Mouse (Mus musculus) olfactory bulb, adult 2 months (tissue): ENCODE results near the gene Fbxo9. TPM values are rescaled to one million over a fixed set of nuclear protein-coding genes. Genes with fewer than 3 reads are reported as not detected.

ENCODE experiments used
- H3K27ac ChIP-seq: fragments of 200-500 bp; 2 replicates; pipeline ENCODE4 v1.5.1; 2012; ENCODE audit warnings: low read depth, low read length; ENCODE audit not compliant: insufficient read depth
- H3K4me1 ChIP-seq: fragments of 200-500 bp; 2 replicates; pipeline ENCODE4 v1.6.1; 2012; ENCODE audit warnings: low read length; ENCODE audit not compliant: control insufficient read depth, insufficient read depth
- H3K4me3 ChIP-seq: fragments of 200-500 bp; 2 replicates; pipeline ENCODE4 v1.5.1; 2012; ENCODE audit warnings: mild to moderate bottlenecking, low read depth, low read length, moderate library complexity; ENCODE audit not compliant: insufficient read depth
- CTCF ChIP-seq: fragments of 200-500 bp; IDR thresholded peaks from 2 replicates; pipeline ENCODE4 v1.5.1; 2012; ENCODE audit warnings: low read depth, mild to moderate bottlenecking, low read length, moderate library complexity; ENCODE audit not compliant: insufficient read depth
- POLR2A ChIP-seq: fragments of 200-500 bp; IDR thresholded peaks from 2 replicates; pipeline ENCODE4 v1.6.1; 2012; ENCODE audit warnings: mild to moderate bottlenecking, low read depth, low read length, moderate library complexity; ENCODE audit not compliant: insufficient read depth
- WGBS: fragments of 180-500 bp; shearing (Covaris S2); methylation state at CpG from one replicate; pipeline ENCODE4 v1.1.7; 2018; 5-methylcytosine and 5-hydroxymethylcytosine counted together
- polyA plus RNA-seq: library from polyadenylated mRNA; stranded (reverse); fragments of >200 nt; gene quantifications from 2 replicates; pipeline ENCODE4 v1.2.4, GENCODE M21; 2012; ENCODE audit warnings: low replicate concordance; ENCODE audit not compliant: missing spikeins, insufficient read depth, insufficient read length

Fbxo9 gene
- polyA plus RNA-seq, 1 experiment, result not detected

DNA sequence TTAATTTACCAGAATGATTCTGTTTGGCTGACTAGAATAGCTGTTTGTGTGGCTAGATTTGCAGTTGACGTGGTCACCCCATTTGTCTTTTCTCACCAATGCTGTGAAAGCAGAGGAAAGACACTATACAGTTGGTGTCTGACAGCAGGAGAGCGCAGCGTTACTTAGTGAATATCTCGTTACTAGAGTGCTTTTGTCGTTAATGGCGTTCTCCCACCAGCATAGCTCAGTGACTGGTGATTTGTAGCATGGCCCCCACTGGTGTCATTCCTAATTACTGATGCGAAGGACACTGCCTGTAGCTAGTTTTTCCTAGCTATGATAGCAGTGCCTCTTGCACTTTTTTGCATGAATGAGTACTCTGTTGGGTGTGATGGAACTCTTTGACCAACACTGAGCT, 26.8 kb upstream of the Fbxo9 start:
- Histone ChIP-seq H3K4me1 (no peaks in the 10 kb centered on the region), H3K4me3 (no peak overlapping the region), H3K27ac (no peak overlapping the region)
- 82% methylated on average over 7 of the region's 7 CpGs for WGBS
- TF ChIP-seq POLR2A (no peak), CTCF (no peak)

GRCm38 (mm10) chr9:78126643-78127042, 17.8 kb upstream of the Fbxo9 start:
- no peak overlapping the region for H3K27ac ChIP-seq
- H3K4me3 ChIP-seq, result no peak overlapping the region
- peaks cover 18% of the 10 kb centered on the region for H3K4me1 ChIP-seq
- no peak for TF ChIP-seq POLR2A
- no peak for TF ChIP-seq CTCF
- 24% methylated on average over 10 of the region's 10 CpGs for WGBS

DNA sequence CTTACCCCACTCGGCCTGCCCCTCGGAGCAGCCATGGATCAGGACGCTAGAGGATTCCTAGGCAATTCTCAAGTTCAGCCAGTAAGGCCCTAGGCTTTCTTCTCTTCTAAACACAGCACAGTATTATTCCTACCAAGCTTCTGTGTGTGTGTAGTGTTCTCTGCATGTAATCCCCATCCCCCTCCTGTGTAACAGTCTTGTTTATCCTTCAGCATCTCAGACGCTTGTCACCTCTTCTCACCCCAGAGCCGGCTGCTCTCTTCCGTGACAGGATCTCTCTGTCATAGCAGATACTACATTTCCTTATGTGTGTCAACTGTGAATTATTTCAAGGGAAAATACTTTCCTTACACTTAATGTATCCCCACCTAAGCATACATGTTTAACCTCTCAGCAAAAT, 17.1 kb upstream of the Fbxo9 start:
- Histone ChIP-seq H3K4me3 (no peak overlapping the region), H3K27ac (no peak overlapping the region), H3K4me1 (peaks cover 18% of the 10 kb centered on the region)
- no peak for TF ChIP-seq POLR2A
- TF ChIP-seq CTCF, result no peak
- WGBS, result 70% methylated on average over 6 of the region's 6 CpGs

DNA sequence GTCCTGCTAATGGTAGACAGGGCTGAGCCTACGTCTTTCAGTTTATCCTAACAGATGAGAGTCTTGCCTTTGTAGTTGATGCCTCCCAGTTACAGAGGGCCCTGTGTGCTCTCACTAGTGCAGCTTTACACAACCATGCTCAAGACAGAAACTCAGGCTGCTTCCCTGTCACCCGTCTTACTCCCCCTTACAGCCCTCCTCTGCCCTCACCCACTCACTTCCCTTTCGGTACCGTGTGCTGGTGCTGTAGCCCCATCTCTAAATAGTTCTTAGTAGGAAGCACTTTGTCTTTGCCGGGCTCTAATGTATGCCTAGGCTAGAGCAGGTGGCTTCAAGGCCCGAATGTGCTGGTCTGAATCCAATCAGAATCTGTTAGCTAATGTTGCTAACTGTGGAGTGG, 15.4 kb upstream of the Fbxo9 start:
- no peak overlapping the region for H3K4me3 ChIP-seq
- no peak overlapping the region for H3K27ac ChIP-seq
- 48% methylated on average over 6 of the region's 6 CpGs for WGBS
- peaks cover 18% of the 10 kb centered on the region for H3K4me1 ChIP-seq
- TF ChIP-seq CTCF (no peak), POLR2A (no peak)

DNA sequence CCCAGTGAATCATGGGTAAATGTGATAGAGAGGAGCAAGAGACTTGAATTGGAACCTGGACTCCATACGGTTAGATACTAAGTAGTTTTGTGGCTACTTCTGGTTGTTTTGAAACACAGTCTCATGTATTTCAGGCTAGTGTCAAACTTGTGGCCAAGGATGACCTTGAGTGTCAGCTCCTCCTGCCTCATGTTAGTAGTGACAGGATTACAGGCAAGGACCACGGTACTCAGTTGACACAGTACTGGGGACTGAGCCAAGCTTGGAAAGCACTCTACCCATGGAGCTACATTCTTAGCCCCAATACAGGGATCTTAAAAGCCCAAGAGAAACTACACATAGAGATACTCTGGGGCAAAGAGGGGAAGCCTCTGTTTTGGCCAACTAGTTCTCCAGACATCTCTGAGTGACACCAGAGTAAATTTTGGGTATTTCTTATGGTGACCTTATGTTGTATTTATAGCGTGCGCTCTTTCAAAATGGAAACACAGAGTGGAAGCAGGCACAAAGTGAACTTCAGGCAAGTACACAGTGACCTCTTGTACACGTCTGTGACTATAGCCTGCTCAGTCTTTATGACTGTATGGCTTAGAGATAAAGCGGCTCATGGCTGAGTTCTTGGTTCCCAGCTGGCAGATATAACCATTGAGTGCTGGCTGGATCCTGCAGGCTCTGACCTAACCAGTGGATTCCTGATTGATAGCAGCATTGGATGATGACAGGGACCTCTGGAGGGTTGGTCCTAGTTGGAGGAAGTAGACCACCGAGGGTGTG, 14.3 kb upstream of the Fbxo9 start:
- H3K27ac ChIP-seq, result no peak overlapping the region
- 93% methylated on average over 7 of the region's 7 CpGs for WGBS
- H3K4me3 ChIP-seq, result no peak overlapping the region
- TF ChIP-seq POLR2A (no peak), CTCF (no peak)
- H3K4me1 ChIP-seq, result peaks cover 18% of the 10 kb centered on the region

- 81% methylated on average over 6 of the region's 6 CpGs for WGBS
- TF ChIP-seq POLR2A, result no peak
- TF ChIP-seq CTCF, result no peak
Measured at GRCm38 (mm10) chr9:78121985-78122384, 13.1 kb upstream of the Fbxo9 start.

DNA sequence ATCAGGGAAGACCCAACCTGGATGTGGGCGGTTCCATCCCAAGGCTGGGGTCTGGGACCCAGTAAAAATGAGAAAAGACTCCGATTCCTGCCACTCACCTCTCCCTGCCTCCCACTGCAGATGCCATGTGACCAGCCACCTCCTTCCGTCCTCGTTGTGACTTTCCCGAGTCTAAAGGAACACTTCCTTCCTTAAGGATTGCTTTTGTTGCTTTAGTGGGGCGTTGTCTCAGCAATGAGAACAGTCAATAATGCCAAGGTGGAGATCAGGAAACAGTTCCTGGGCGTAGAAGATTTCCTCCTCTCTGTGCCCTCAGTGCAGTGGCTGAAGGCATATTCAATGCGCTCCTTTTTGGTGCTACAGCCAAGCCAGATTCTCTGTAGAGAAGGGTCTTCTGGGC, 12.5 kb upstream of the Fbxo9 start:
- WGBS, result 88% methylated on average over 8 of the region's 8 CpGs
- Histone ChIP-seq H3K4me1 (peaks cover 16% of the 10 kb centered on the region), H3K4me3 (no peak overlapping the region), H3K27ac (no peak overlapping the region)
- TF ChIP-seq POLR2A, result no peak
- TF ChIP-seq CTCF, result no peak

More at GRCm38 (mm10) chr9:78121985-78122384, 13.1 kb upstream of the Fbxo9 start:
- H3K4me1 ChIP-seq, result peaks cover 18% of the 10 kb centered on the region
- H3K4me3 ChIP-seq, result no peak overlapping the region
- H3K27ac ChIP-seq, result no peak overlapping the region; the same call in 1 of the 2 replicates

- Histone ChIP-seq H3K4me1 (peaks cover 15% of the 10 kb centered on the region; the same call in 1 of the 2 replicates), H3K4me3 (no peak overlapping the region), H3K27ac (no peak overlapping the region)
- TF ChIP-seq POLR2A (no peak), CTCF (no peak)
- 99% methylated on average over 2 of the region's 2 CpGs for WGBS
Measured at GRCm38 (mm10) chr9:78117690-78118089, 8.8 kb upstream of the Fbxo9 start.

DNA sequence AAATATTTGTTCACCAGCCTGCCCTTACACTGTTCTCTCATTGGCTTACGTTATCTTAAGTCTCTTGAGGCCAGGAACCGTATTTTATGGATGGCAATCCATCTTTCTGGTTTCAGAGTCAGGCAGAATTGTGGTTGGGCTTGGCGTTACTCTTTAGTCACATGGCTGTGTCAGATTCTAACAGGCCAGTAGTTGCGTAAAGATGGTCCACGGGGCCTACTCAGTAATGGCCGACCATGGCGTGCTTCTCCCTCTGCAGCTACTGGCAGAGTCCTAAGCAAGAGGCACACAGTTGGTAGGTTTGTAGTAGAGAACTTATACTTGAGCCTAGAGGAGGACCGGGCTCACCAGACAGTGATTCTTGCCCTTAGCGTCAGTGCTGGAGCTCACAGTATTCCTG, 6.9 kb upstream of the Fbxo9 start:
- 93% methylated on average over 9 of the region's 9 CpGs for WGBS
- peaks cover 11% of the 10 kb centered on the region; the same call in 1 of the 2 replicates for H3K4me1 ChIP-seq
- H3K27ac ChIP-seq, result no peak overlapping the region
- H3K4me3 ChIP-seq, result no peak overlapping the region
- TF ChIP-seq CTCF (no peak), POLR2A (no peak)
